Mouse (Mus musculus): ENCODE measurements around the gene Eefsec.

The Eefsec gene

DNA sequence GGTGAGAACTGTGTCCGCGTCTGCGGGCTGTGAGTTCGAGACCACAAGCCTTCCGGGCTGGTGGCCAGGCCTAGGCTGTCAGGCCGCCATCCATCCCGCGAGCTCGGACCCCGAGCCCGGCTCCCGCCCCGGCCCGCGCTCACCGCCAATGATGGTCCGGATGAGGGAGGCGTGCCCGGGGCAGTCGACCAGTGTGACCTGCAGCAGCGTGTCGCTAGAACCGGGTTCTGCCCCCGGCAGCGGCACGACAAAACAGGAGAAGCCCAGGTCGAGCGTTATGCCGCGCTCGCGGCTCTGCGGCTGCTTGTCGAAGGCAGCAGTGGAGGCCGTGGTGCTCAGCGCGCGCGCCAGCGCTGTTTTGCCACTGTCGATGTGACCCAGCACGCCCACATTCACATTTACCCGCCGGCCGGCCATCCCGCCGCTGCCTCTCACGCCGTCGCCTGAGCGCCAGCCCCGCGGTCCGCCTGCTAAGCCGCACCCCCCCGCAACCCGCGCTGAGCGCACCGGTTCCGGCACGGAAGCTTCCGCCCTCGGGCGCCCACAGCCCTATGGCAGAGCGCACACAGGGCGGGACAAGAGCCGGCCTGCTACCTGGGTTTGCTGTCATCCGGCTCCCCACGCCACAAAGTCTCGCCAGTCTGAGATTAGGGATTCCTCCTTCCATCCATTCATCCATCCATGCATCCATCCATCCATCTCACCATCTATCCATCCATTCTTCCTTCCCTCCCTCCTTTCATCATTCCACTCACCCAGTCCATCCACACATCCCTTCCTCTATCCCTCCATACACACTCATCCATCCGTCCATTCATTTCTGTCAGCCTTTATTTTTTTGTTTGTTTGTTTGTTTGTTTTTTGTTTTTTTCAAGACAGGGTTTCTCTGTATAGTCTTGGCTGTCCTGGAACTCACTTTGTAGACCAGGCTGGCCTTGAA lies at the start of gene Eefsec:
TSS of gene Eefsec (minus strand) at position 477 of the 940 bp plus-strand sequence.
- peak; percentile 83 for DNase-seq (ENCODE audit: low spot score)

DNA sequence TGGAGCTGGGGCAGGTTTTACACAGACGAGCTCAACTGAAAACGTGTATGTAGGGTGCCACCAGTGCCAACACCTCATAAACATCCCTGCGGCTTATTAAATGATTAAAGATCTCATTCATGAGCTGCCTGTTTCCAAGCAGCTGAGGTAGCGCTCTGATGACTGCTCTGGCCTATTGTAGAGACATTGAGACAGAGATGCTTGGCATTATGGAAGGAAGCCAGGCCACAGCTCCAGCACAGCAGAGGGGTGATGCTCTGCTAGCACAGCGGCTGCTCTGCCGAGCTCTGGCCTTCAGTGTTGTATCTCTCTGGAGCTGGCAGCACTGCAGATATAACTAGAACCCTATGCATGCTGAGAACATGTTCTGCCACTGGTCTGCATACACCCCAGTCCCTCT lies 47.4 kb upstream of the Eefsec start:
- DNase-seq (ENCODE audit: low spot score), result no peak

DNA sequence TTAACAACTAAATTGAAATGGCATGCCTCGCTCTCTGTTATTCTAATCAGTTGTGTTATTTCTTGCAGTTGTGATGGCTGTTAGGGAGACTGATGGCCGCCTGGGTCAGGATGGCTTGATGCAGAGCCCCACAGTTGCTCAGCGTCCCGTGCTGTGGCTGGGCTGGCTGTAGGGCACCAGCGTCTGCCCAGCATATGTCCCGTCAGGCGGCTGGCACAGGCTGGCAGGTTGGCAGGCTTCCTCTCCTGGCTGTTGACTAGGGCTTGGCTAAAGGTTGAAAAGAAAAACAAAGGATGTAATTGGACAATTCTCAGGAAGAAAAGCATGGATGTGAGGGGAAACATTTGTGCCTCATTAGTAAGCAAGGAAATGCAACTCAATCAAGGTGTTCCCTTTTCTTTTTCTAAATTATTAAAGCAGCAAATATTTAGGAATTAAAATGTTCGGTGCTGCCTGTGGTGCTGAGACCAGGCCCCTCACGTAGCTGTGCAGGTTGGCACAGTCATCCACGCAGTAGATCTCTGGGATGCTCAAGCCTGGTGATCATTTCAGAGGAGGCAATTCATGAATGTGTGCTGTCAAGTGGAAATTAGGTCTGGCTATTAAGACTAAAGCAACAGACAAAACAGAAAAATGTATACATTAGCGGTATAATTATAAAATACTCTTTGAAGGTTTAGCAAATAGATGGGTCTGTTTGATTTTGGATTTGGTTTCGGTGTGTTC lies 44.5 kb upstream of the Eefsec start:
- no peak for DNase-seq (ENCODE audit: low spot score)

DNA sequence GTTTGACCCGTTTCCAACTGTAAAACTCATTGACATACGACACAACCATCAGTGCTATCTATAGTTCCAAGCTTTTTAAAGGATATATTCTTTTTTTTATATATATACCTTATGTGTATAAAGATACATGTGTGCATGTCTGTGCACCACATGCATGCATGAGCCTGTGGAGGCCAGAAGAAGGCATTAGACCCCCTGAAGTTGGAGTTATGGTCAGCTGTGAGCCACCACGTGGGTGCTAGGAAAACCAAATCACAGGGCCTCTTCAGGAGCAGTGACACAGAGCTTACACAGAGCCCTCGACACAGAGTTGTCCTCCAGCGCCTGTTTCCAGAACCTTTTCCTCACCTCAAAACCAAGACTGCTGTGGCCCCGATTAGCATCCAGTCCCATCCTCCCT lies 43.5 kb upstream of the Eefsec start:
- DNase-seq (ENCODE audit: low spot score), result no peak

DNA sequence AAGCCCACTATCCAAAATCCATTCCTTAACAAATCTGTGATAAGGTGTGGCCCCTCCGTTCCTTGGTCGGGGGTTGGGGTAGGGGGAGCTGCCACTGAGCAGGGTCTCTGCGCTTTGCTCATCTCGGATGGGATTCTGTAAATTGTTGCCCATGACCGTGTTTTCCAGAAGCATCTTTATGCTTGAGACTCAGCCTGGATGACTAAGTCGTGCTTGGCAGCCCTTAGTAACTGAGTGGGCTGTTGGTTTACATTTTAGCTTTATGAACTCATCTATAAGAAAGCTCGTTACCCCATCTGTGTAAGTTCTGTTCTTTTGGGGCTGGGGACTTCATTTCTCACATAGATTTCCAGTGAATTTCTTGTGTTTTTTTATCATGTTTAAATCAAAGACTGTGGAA lies 42.7 kb upstream of the Eefsec start:
- no peak for DNase-seq (ENCODE audit: low spot score)

DNA sequence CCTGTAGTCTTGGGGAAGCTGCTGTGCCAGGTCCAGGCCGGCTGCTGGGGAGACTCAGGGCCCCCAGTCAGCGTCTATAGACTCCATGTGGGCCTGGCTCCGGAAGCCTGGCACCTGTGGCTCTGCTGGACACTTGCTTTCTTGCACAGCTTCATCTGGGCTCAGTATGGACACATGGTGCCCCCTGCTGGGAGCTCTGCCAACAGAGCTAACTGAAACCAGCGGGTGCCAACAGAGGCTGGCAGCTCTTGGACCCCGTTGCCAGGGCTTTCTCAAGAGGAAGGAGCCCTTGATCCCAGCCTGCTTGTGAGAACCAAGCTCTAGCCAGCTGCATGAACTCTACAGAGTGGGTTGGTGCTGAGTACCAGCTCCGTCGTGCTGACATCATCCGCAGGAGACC lies 40.6 kb upstream of the Eefsec start:
- peak; percentile 53 for DNase-seq (ENCODE audit: low spot score)

DNA sequence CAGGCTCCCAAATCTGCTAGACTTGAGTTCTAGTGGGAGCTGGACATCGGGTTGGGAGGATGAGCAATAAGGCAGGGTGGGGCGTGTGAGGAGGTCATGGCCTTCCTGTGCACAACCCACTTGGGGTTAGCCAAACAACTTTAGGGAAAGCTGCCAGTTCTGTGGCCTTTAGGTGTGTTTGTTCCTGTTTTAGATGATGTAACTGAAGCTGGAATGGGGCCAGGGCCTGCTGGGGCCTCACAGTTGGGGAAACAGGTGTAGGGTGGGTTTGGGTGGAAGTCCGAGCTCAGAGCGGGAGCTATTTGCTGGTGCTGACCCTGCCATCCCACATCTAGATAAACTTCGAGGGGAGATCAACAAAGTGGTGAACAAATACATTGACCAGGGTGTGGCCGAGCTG lies 39.0 kb upstream of the Eefsec start:
- peak; percentile 33 for DNase-seq (ENCODE audit: low spot score)

DNA sequence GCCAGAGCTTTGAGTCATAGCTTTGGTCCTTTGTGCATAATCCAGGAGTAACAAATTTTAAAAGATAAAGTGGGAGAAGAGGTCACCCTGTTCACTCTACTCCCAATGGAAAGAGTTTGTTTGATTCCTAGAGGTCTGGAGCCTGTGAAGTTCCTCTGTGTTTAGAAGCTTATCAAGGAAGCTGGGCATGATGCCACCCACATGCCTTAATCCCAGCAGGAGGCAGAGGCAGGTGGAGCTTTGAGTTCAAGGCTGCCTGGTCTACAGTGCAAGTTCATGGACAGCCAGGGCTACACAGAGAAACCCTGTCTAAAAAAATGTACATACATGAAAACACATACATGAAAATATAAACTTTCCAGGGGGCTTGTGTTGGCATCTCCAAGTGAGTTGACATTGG lies 37.6 kb upstream of the Eefsec start:
- DNase-seq (ENCODE audit: low spot score), result no peak

DNA sequence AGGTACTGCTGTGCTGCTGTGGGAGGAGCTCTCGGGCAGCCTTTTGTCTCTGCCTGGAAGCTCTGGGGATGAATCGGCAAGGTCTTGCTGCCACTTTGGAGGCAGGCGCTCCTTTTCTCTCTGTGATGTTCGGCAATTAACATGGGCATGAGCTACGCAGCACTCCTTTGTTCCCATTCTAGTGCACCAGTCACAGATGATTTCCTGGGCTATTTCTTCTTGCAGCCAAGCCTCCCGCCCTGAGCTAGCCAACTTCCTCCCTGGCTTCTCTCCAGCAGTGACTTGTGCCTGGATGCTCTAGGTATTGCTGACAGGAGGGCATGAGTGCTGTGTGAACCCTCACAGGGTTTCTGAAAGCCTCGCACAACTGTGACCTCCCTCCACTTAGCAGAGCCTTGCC lies 36.8 kb upstream of the Eefsec start:
- peak; percentile 43 for DNase-seq (ENCODE audit: low spot score)

DNA sequence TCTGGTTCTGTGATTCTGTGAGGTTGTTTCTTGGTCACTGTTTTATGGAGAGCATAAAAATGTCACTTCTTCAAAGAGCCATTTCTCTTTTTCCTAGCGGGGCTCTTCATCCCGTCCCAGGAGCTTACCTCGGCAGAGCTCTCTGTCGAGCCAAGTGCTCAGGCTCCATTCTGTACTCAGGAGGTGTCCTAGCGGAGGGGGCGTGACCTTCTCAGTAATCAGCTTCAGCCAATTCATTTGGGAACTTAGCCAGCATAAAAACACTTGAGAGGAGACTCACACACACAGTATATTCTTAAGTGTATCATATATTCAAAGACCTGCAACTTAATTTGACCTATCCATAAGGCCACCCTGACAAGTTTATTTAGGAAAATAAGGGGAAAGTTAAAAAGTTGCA lies 34.1 kb upstream of the Eefsec start:
- DNase-seq (ENCODE audit: low spot score), result no peak

DNA sequence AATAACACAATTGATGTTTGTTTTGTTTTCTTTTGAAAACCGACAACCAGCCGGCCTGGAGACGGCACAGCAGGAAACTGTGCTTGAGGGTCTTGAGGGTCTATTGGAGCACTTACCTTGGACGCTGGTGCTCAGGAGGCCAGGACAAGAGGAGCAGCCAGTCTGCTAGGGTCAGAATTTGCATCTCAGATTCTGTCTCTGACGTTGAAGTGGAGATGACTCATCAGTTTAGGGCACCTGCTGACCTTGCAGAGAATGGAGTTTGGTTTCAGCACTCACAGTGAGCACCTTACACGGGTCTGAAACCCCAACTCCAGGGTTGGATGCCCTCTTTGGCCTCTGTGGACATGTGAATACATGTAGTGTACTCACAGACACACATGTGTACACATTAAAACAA lies 23.5 kb upstream of the Eefsec start:
- no peak for DNase-seq (ENCODE audit: low spot score)

DNA sequence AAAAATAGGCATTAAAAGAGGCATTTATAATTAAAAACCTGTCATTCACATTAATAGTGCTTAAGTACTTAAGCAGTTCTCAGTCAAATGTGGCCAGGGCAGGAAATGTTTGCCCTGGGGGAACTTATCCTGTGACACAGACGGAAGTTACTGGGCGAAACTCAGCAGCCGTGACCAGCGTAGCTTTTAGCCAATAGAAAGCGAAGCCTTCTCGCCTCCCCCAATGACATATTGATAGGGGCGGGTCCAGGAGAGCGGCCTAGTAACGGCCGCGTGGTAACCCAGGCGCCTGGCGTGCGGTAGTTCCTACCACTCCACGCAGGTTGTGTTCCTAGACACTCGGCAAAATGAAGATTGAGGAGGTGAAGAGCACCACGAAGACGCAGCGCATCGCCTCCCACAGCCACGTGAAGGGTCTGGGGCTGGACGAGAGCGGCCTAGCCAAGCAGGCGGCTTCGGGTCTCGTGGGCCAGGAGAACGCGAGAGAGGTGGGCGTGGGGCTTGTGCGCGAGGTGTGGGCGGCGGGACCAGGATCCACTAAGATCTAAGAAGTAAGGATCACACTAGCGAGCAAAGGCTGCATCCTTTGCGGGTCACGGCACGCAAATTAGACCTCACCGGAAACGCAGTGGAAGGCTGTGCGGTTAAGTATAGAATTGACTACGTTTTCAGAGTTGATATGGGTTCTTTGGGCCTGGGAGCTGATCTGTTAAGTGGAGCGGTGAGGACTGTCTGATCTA lies 19.0 kb upstream of the Eefsec start, which contains the start of gene Ruvbl1:
TSS of gene Ruvbl1 (plus strand) at position 229 of the 740 bp plus-strand sequence.
- DNase-seq (ENCODE audit: low spot score), result peak; percentile 92

DNA sequence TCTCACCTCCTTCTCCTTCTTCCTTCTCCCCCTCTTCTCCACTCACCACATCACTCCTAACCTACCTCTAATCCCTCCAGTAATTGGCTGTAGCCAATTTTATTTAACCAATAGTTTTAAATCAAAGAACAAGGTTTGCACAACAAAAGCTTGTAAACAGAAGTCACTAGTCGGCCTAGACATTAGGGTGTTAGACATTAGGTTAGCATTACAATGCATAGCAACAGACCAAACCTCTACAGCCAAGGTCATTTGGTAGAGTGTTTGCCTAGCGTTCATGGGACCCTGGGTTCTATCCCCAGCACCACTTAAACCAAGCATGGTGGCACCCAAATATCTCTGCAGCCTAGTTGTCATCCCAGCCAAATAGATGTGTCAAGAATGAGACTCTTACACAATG lies 8.2 kb upstream of the Eefsec start:
- no peak for DNase-seq (ENCODE audit: low spot score)

DNA sequence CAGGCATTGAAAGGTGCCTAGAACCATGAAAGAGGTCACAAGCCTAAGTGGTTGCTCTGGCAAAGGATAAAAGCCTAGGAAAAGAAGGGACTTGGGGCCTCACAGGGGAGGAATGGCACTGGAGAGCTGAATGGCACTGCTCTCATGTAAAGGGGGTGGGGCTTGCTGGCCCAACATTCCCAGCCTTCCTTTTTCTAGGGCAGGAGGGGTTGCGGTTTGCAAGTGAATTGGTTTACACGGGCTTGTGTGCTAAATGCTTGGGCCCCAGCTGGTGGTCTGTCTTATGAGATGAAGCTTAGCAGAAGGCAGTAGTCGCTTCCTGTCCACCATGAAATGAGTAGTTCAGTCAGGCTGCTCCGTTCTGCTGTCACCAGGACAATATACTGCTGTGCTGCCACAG lies 1.1 kb upstream of the Eefsec start:
- no peak for DNase-seq (ENCODE audit: low spot score)

DNA sequence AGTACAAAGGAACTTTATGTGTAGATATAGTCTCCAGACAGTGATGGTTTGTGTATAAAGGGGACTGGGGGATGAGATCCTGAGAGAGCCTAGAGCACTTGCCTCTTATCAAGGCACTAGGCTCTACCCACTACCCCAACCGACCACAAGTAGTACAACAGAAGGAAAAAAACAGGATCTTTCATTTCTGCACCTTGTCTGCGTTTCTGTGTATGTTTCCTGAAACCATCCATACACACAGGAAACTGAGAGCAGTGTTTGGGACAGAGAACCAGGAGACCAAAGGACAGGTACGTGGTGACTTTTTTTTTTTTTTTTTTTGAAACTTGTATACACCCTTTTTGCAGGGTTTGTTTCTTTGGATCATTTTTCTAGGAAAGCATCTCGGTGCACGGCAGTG lies 678 bp downstream of the Eefsec start:
- no peak for DNase-seq (ENCODE audit: low spot score)

DNA sequence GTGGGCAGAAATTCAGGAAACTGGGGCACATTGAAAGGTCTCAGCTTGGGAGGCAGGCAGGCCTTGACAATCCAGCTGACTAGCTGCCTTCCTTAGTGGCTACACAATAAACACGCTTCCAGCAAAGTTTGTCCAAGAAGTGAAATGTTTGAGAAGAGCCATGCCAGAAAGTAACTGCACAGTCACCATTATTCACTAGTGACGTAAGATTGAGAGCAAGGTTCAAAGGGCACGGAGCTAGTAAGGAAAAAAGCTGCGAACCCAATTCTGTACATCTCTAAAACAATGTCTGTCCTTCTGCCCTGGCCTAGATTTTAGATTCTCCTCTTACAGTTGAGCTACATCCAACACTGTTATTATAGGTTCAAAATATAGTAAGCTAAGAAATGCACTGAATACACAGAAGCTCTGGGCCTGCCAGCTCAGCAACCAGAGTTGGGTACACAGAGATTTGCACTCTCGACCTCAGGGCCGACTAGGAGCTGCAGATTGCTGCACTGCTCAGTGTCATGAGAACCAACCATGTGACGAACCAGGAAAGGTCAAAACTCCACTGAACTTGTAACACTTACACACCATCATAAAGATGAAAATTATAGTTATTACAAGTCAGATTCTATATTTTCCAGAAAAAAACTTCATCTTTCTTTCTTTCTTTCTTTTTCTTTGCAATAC lies 2.1 kb downstream of the Eefsec start:
- DNase-seq (ENCODE audit: low spot score), result no peak

DNA sequence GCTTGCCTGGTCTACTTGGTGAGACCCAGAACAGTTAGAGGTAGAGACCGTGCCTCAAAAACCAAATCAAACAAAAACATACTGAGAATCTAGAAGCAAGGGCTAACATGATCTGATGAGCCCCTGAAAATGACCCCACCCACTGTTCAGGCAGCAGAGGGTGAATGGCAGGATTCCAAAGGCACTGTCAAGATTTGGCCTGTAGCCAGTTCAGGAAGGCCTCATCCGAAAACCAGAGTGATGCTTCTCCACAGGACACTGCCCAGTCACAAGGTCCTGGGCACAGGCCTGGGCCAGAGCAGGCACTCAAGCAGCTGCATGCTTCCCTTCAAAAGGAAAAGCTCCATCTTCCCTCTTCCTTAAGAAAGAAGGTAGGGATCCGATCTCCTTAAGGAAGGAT lies 2.9 kb downstream of the Eefsec start:
- DNase-seq (ENCODE audit: low spot score), result no peak

DNA sequence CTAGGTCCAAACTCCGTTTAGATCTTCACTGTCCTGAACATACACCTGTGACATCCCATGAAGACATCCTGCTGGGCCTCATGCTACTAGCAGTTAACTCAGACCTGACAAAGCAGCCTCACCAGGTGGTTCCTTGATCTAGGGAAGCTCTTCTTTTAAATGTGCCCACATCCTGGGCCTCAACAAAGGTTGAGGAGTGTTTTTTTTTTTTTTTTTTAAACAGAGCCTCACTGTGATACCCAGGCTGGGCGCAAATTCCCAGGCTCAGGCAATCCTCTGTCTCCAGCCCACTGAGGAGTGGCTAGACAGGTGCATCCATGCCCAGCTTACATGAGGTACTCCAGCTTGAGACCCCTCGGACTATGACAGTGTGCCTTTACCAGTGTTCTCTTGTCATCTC lies 3.8 kb downstream of the Eefsec start:
- DNase-seq (ENCODE audit: low spot score), result no peak

DNA sequence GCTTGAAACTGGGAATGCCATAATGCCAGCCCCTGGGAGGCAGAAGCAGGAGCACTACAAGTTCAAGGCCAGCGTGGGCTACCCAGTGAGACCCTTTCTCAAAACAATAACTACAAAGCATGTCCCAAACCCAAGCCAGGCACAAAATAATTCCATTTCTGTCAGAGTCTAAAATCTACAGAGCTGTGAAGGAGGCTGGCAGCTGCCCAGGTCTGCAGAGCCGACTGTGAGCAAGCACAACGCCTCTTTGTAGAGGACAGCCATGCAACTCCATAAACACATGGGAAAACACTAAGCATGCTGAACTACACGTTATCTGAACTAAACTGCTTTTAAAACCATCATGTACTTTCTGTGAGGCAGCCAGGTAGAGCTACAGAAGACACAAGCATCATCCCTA lies 7.3 kb downstream of the Eefsec start:
- no peak for DNase-seq (ENCODE audit: low spot score)

DNA sequence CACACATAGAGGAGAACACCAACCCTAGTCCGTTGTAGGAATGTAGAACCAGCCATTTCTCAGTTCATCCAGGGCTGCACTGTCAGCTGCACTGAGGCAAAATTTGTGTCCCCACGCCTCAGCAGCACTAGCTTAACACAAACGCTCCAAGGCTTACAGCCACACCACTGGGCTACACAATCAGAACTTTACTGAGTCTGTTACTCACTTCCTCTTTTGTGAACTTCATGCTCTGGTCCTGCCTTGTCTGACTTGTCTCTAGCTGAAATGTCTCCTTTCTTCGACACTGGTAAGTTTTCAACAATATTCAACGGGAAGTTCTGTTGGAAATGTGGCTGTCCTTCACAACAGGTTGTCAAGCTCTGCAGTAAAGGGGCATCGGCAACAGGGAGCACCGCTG lies 10.7 kb downstream of the Eefsec start:
- DNase-seq (ENCODE audit: low spot score), result no peak

DNA sequence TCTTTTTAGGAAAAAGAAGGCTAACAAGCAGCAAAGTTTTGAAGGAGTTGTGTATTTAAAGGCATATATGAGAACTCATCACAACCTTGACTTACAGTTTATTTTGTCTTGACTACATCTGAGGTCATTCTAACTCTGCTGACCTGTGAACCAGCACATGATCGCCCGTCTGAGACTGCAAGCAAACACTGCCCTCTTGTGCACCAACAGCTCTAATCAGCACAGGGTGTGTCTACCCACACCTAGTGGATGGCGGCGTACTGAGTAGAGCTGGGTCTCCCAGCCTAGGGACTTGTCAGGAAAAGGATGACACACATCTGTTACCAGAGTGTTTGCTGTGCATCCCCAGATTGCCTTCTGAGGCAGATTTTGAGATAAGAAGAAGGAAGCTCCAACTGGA lies 15.1 kb downstream of the Eefsec start:
- peak; percentile 34 for DNase-seq (ENCODE audit: low spot score)

DNA sequence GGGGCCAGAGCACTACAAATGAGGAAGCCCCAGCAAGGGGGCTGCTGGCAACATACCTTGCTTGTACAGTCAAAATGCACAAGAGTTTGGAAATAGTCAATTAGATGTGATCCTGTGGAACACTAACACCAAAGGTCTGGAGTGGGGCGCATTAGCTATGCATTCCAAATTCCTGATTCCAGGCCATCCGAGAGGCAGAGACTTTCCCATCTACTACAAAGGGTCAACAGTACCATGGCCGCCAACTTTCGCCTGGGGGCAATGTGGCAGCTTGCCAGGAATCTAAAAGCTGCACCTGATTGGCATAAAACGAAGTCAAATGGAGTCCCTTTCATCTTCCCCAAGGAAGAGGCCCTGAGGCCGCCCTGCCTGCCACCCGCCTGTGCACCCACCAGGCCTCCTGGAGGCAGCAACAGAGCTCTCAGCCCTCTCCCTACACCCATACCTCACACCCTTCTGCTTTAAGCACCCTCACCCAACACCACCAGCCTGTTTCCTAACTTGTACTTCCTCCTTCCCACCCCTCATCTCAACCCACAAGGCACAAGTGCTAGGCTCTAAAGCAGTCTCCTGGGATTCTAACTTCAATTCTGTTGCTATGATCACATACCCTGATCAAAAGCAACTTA lies 30.1 kb downstream of the Eefsec start:
- DNase-seq (ENCODE audit: low spot score), result no peak

Data from urinary bladder, postnatal 14 days (tissue).